Mouse (Mus musculus) thymus, adult 18-20 months (tissue): ENCODE measurements around the gene Npl.

ENCODE experiments used
- DNase-seq, 2 experiments: peaks; one replicate each; pipeline ENCODE4 v3.0.0; 2022; ENCODE audit warnings: mixed read lengths in 2 of 2

The Npl gene

GRCm38 (mm10) chr1:153549536-153550199 is at the start of gene Npl:
Npl (minus strand) TSS chr1:153550045.
- DNase-seq, result peak; percentile 51 to 61

GRCm38 (mm10) chr1:153599302-153600045 is 49.6 kb upstream of the Npl start:
- DNase-seq, result no peak

GRCm38 (mm10) chr1:153598773-153599172 is 48.9 kb upstream of the Npl start:
- no peak for DNase-seq

GRCm38 (mm10) chr1:153593678-153594077 is 43.8 kb upstream of the Npl start:
- DNase-seq, result no peak

- DNase-seq, result no peak
Observed at GRCm38 (mm10) chr1:153590176-153590734, 40.4 kb upstream of the Npl start.

- DNase-seq, result no peak
Observed at GRCm38 (mm10) chr1:153587956-153588355, 38.1 kb upstream of the Npl start.

- no peak for DNase-seq
Observed at GRCm38 (mm10) chr1:153586826-153587225, 37.0 kb upstream of the Npl start.

- no peak for DNase-seq
Observed at GRCm38 (mm10) chr1:153585752-153586151, 35.9 kb upstream of the Npl start.

- DNase-seq, result no peak
Observed at GRCm38 (mm10) chr1:153583189-153583588, 33.3 kb upstream of the Npl start.

GRCm38 (mm10) chr1:153574730-153575129 is 24.9 kb upstream of the Npl start:
- no peak for DNase-seq

GRCm38 (mm10) chr1:153572271-153573043 is 22.6 kb upstream of the Npl start:
- DNase-seq, result no peak

- DNase-seq, result no peak
Observed at GRCm38 (mm10) chr1:153565701-153566100, 15.9 kb upstream of the Npl start.

GRCm38 (mm10) chr1:153564701-153565100 is 14.9 kb upstream of the Npl start:
- no peak for DNase-seq

- no peak for DNase-seq
Observed at GRCm38 (mm10) chr1:153563675-153564074, 13.8 kb upstream of the Npl start.

GRCm38 (mm10) chr1:153560805-153561204 is 11.0 kb upstream of the Npl start:
- no peak for DNase-seq

- no peak for DNase-seq
Observed at GRCm38 (mm10) chr1:153559701-153560100, 9.9 kb upstream of the Npl start.

GRCm38 (mm10) chr1:153559126-153559647 is 9.3 kb upstream of the Npl start:
- peak; percentile 26 to 53 for DNase-seq

- DNase-seq, result no peak
Observed at GRCm38 (mm10) chr1:153556896-153557295, 7.1 kb upstream of the Npl start.

- no peak for DNase-seq
Observed at GRCm38 (mm10) chr1:153556202-153556601, 6.4 kb upstream of the Npl start.

- DNase-seq, result peak in 1 of 2 experiments; percentile 26
Observed at GRCm38 (mm10) chr1:153550814-153551213, 969 bp upstream of the Npl start.

- DNase-seq, result no peak
Observed at GRCm38 (mm10) chr1:153547555-153547954, 2.3 kb downstream of the Npl start.

GRCm38 (mm10) chr1:153545196-153545595 is 4.6 kb downstream of the Npl start:
- DNase-seq, result no peak

GRCm38 (mm10) chr1:153542726-153543320 is 7.0 kb downstream of the Npl start:
- DNase-seq, result no peak
